Mouse (Mus musculus): ENCODE results near the gene 1700021F05Rik. TPM values are rescaled to one million over a fixed set of nuclear protein-coding genes. Genes with fewer than 3 reads are reported as not detected.

Gene 1700021F05Rik
- polyA plus RNA-seq, 1 experiment from 2014 or later: 31.2 TPM

- WGBS (ENCODE audit: insufficient replicate concordance): 2% methylated on average over 3 of the region's 3 CpGs
- peak; percentile 88 for DNase-seq
- H3K4me1 ChIP-seq (ENCODE audit: insufficient read depth): peaks cover 16% of the 10 kb centered on the region
- H3K4me3 ChIP-seq (ENCODE audit: low read depth, low read length): no peak overlapping the region
- TF ChIP-seq CTCF (IDR thresholded peaks at IDR 0.05; ENCODE audit: low read depth) (peak; percentile 95), EP300 (IDR thresholded peaks at IDR 0.05; ENCODE audit: low read depth) (peak; percentile 25; the same call in 1 of the 2 replicates)
- 0 out of 2 replicates have a peak, but pooled peaks cover 5% of the 10 kb centered on the region for H3K9me3 ChIP-seq (ENCODE audit: low read length)
- H3K9ac ChIP-seq (replicated peaks): no peak overlapping the region
- ATAC-seq: no peak
- no peaks in the 10 kb centered on the region for H3K36me3 ChIP-seq (replicated peaks; ENCODE audit: insufficient read depth, low read length)
- H3K27ac ChIP-seq (ENCODE audit: low read depth): no peak overlapping the region
- H3K4me2 ChIP-seq (ENCODE audit: low read depth, low read length): no peak overlapping the region
- no peaks in the 10 kb centered on the region for H3K27me3 ChIP-seq (ENCODE audit: insufficient read depth, low read length)
Observed at GRCm38 (mm10) chr10:43574956-43575355, 34.2 kb upstream of the 1700021F05Rik start.

GRCm38 (mm10) chr10:43574352-43574751 lies 33.6 kb upstream of the 1700021F05Rik start:
- no peak overlapping the region for H3K4me3 ChIP-seq (ENCODE audit: low read depth, low read length)
- DNase-seq (no peak), ATAC-seq (no peak)
- H3K4me1 ChIP-seq (ENCODE audit: insufficient read depth): peaks cover 16% of the 10 kb centered on the region
- no peak overlapping the region for H3K27ac ChIP-seq (ENCODE audit: low read depth)
- no peak overlapping the region for H3K9ac ChIP-seq (replicated peaks)
- H3K27me3 ChIP-seq (ENCODE audit: insufficient read depth, low read length): no peaks in the 10 kb centered on the region
- TF ChIP-seq EP300 (IDR thresholded peaks at IDR 0.05; ENCODE audit: low read depth) (no peak), CTCF (IDR thresholded peaks at IDR 0.05; ENCODE audit: low read depth) (no peak)
- 0 out of 2 replicates have a peak, but pooled peaks cover 5% of the 10 kb centered on the region for H3K9me3 ChIP-seq (ENCODE audit: low read length)
- WGBS (ENCODE audit: insufficient replicate concordance): 74% methylated on average over 2 of the region's 2 CpGs
- H3K36me3 ChIP-seq (replicated peaks; ENCODE audit: insufficient read depth, low read length): no peaks in the 10 kb centered on the region
- no peak overlapping the region for H3K4me2 ChIP-seq (ENCODE audit: low read depth, low read length)

- H3K4me2 ChIP-seq (ENCODE audit: low read depth, low read length): no peak overlapping the region
- DNase-seq (no peak), ATAC-seq (no peak)
- 81% methylated on average over 2 of the region's 2 CpGs for WGBS (ENCODE audit: insufficient replicate concordance)
- no peaks in the 10 kb centered on the region for H3K27me3 ChIP-seq (ENCODE audit: insufficient read depth, low read length)
- H3K36me3 ChIP-seq (replicated peaks; ENCODE audit: insufficient read depth, low read length): no peaks in the 10 kb centered on the region
- no peaks in the 10 kb centered on the region for H3K9me3 ChIP-seq (ENCODE audit: low read length)
- no peak overlapping the region for H3K9ac ChIP-seq (replicated peaks)
- H3K4me1 ChIP-seq (ENCODE audit: insufficient read depth): no peaks in the 10 kb centered on the region
- no peak overlapping the region for H3K4me3 ChIP-seq (ENCODE audit: low read depth, low read length)
- TF ChIP-seq CTCF (IDR thresholded peaks at IDR 0.05; ENCODE audit: low read depth) (0 out of 2 replicates have a peak, but pooled peaks have one; percentile 8), EP300 (IDR thresholded peaks at IDR 0.05; ENCODE audit: low read depth) (no peak)
- no peak overlapping the region for H3K27ac ChIP-seq (ENCODE audit: low read depth)
Observed at GRCm38 (mm10) chr10:43561311-43561710, 20.5 kb upstream of the 1700021F05Rik start.

GRCm38 (mm10) chr10:43560765-43561164 lies 20.0 kb upstream of the 1700021F05Rik start:
- no peak overlapping the region for H3K9ac ChIP-seq (replicated peaks)
- no peak overlapping the region for H3K27ac ChIP-seq (ENCODE audit: low read depth)
- no peaks in the 10 kb centered on the region for H3K36me3 ChIP-seq (replicated peaks; ENCODE audit: insufficient read depth, low read length)
- WGBS (ENCODE audit: insufficient replicate concordance): 37% methylated on average over 2 of the region's 2 CpGs
- no peak overlapping the region for H3K4me2 ChIP-seq (ENCODE audit: low read depth, low read length)
- H3K9me3 ChIP-seq (ENCODE audit: low read length): no peaks in the 10 kb centered on the region
- no peaks in the 10 kb centered on the region for H3K4me1 ChIP-seq (ENCODE audit: insufficient read depth)
- ATAC-seq (no peak), DNase-seq (peak; percentile 42)
- no peaks in the 10 kb centered on the region for H3K27me3 ChIP-seq (ENCODE audit: insufficient read depth, low read length)
- no peak overlapping the region for H3K4me3 ChIP-seq (ENCODE audit: low read depth, low read length)
- TF ChIP-seq CTCF (IDR thresholded peaks at IDR 0.05; ENCODE audit: low read depth): peak; percentile 50
- no peak for TF ChIP-seq EP300 (IDR thresholded peaks at IDR 0.05; ENCODE audit: low read depth)

- no peaks in the 10 kb centered on the region for H3K4me1 ChIP-seq (ENCODE audit: insufficient read depth)
- no peak overlapping the region for H3K27ac ChIP-seq (ENCODE audit: low read depth)
- H3K9me3 ChIP-seq (ENCODE audit: low read length): no peaks in the 10 kb centered on the region
- H3K9ac ChIP-seq (replicated peaks): no peak overlapping the region
- no peaks in the 10 kb centered on the region for H3K27me3 ChIP-seq (ENCODE audit: insufficient read depth, low read length)
- WGBS (ENCODE audit: insufficient replicate concordance): 74% methylated on average over 11 of the region's 11 CpGs
- H3K4me3 ChIP-seq (ENCODE audit: low read depth, low read length): no peak overlapping the region
- H3K4me2 ChIP-seq (ENCODE audit: low read depth, low read length): no peak overlapping the region
- TF ChIP-seq CTCF (IDR thresholded peaks at IDR 0.05; ENCODE audit: low read depth): no peak
- TF ChIP-seq EP300 (IDR thresholded peaks at IDR 0.05; ENCODE audit: low read depth): no peak
- no peak for ATAC-seq
- no peaks in the 10 kb centered on the region for H3K36me3 ChIP-seq (replicated peaks; ENCODE audit: insufficient read depth, low read length)
- DNase-seq: no peak
Observed at GRCm38 (mm10) chr10:43559313-43559712, 18.5 kb upstream of the 1700021F05Rik start.

GRCm38 (mm10) chr10:43557630-43558165 lies 16.9 kb upstream of the 1700021F05Rik start:
- Histone ChIP-seq H3K4me3 (ENCODE audit: low read depth, low read length) (no peak overlapping the region), H3K36me3 (replicated peaks; ENCODE audit: insufficient read depth, low read length) (no peaks in the 10 kb centered on the region), H3K4me1 (ENCODE audit: insufficient read depth) (no peaks in the 10 kb centered on the region), H3K9me3 (ENCODE audit: low read length) (no peaks in the 10 kb centered on the region), H3K27ac (ENCODE audit: low read depth) (no peak overlapping the region), H3K9ac (replicated peaks) (no peak overlapping the region), H3K27me3 (ENCODE audit: insufficient read depth, low read length) (no peaks in the 10 kb centered on the region), H3K4me2 (ENCODE audit: low read depth, low read length) (no peak overlapping the region)
- WGBS (ENCODE audit: insufficient replicate concordance): 73% methylated on average over 5 of the region's 5 CpGs
- ATAC-seq (no peak), DNase-seq (no peak)
- TF ChIP-seq CTCF (IDR thresholded peaks at IDR 0.05; ENCODE audit: low read depth) (no peak), EP300 (IDR thresholded peaks at IDR 0.05; ENCODE audit: low read depth) (no peak)

Measured in liver, postnatal 0 days (tissue).